Mouse (Mus musculus) brain, embryonic 14.5 days (tissue): ENCODE results near the gene Bcl2l1.

Experiments used
- CTCF ChIP-seq: fragments of 200-500 bp; IDR thresholded peaks from 2 replicates; pipeline ENCODE4 v1.5.1; 2012; ENCODE audit warnings: inconsistent platforms, mild to moderate bottlenecking, moderate library complexity, borderline replicate concordance; ENCODE audit not compliant: insufficient read depth, insufficient read length; ENCODE audit errors: extremely low read depth
- POLR2A ChIP-seq: fragments of 200-500 bp; IDR thresholded peaks from 2 replicates; pipeline ENCODE4 v1.6.1; 2012; ENCODE audit warnings: mild to moderate bottlenecking, inconsistent platforms, borderline replicate concordance; ENCODE audit not compliant: poor library complexity, insufficient read depth, insufficient read length, severe bottlenecking; ENCODE audit errors: extremely low read depth

DNA sequence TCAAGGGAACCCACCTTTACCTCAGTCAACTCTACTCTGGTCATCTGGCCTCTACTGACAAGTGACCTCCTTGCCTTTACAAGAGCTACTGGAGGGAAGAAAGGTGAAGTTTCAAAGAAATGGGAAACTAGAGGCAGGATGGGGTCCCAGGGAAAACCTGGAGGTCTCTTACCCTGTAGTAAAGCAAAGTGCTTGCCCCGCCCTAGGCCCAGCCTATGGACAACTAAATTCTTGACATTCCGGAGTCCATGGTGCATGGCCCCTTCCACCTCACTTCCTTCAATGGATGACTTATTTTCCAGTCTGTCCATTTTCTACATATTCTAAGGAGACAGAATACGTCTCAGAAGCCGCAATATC, 3.5 kb downstream of the Bcl2l1 start:
- TF ChIP-seq POLR2A (no peak), CTCF (no peak)
